Mouse (Mus musculus) lung, postnatal 0 days (tissue): ENCODE results near the gene Tor3a.

Source experiments
- CTCF ChIP-seq: IDR thresholded peaks from 2 replicates; pipeline ENCODE4 v1.5.1; 2016; ENCODE audit warnings: antibody characterized with exemption, mild to moderate bottlenecking
- EP300 ChIP-seq: IDR thresholded peaks from 2 replicates; pipeline ENCODE4 v1.6.1; 2016; ENCODE audit warnings: antibody characterized with exemption, mild to moderate bottlenecking, control low read depth

- TF ChIP-seq CTCF (no peak), EP300 (no peak)
Measured at GRCm38 (mm10) chr1:156644780-156645523, 29.2 kb downstream of the Tor3a start.
